Mouse (Mus musculus) myocyte (in vitro differentiated cells): ENCODE data around the gene Sema6d.

Source experiments
- E2F4 ChIP-seq: IDR thresholded peaks from one replicate; pipeline ENCODE4 v1.6.1; 2011; ENCODE audit warnings: mild to moderate bottlenecking, control low read depth, moderate library complexity; ENCODE audit not compliant: insufficient read depth
- MYOD1 ChIP-seq, 3 experiments: IDR thresholded peaks; one replicate each; pipeline ENCODE4 v1.6.1; 2011; ENCODE audit warnings: control low read depth in 2 of 3, low read depth in 2 of 3, mild to moderate bottlenecking in 2 of 3, moderate library complexity in 1 of 3; ENCODE audit not compliant: insufficient read length in 2 of 3, control insufficient read depth in 1 of 3
- POLR2A ChIP-seq: IDR thresholded peaks from one replicate; pipeline ENCODE4 v1.6.1; 2011; ENCODE audit warnings: low read depth, mild to moderate bottlenecking, control low read depth, moderate library complexity; ENCODE audit not compliant: insufficient read length
- POLR2AphosphoS2 ChIP-seq: IDR thresholded peaks from one replicate; pipeline ENCODE4 v1.6.1; 2011; ENCODE audit warnings: low read depth, control low read depth; ENCODE audit not compliant: insufficient read length
- SRF ChIP-seq: IDR thresholded peaks from one replicate; pipeline ENCODE4 v1.6.1; 2011; ENCODE audit warnings: low read depth; ENCODE audit not compliant: control insufficient read depth, insufficient read length
- TCF12 ChIP-seq: IDR thresholded peaks from one replicate; pipeline ENCODE4 v1.6.1; 2011; ENCODE audit warnings: mild to moderate bottlenecking, control low read depth; ENCODE audit not compliant: poor library complexity, insufficient read depth, severe bottlenecking
- USF1 ChIP-seq: IDR thresholded peaks from one replicate; pipeline ENCODE4 v1.6.1; 2011; ENCODE audit warnings: low read depth, mild to moderate bottlenecking, control low read depth, moderate library complexity

- TF ChIP-seq POLR2A (no peak), POLR2AphosphoS2 (no peak), TCF12 (no peak), USF1 (no peak), E2F4 (no peak), MYOD1 (IDR thresholded peaks at IDR 0.05; ENCODE audit: control insufficient read depth in 1 of 3, insufficient read length in 2 of 3, low read depth in 2 of 3) (no peak), SRF (no peak)
Observed at GRCm38 (mm10) chr2:124455881-124456280, 366.1 kb downstream of the Sema6d start.
